9 mouse cellular contexts compared by ENCODE assay signal in genomic region chr12:76530580-76531139, GRCm38 (mm10). TPM values are rescaled to one million over a fixed set of nuclear protein-coding genes. Genes with fewer than 3 reads are reported as not detected.
DNase-seq lines count a peak whose midpoint lies in the region; ATAC-seq and TF ChIP-seq lines count a peak whose summit lies in the region.
"Had no signal": no experiment of that assay in that cellular context is flagged by ENCODE, and none has a peak within 500 bp of the region (broad histone marks: within the 10 kb centered on the region; RNA-seq: fewer than 3 reads in every experiment).

TSS of gene Plekhg3 (plus strand) at chr12:76530891.

- H3K4me1 ChIP-seq in lung, embryonic 14.5 days (ENCODE audit: insufficient read depth) = peaks cover 15% of the 10 kb centered on the region
- H3K4me1 ChIP-seq in stomach, embryonic 14.5 days (ENCODE audit: control insufficient read depth, insufficient read depth, low read length) = peaks cover 11% of the 10 kb centered on the region; the same call in 1 of the 2 replicates
- peaks cover 26% of the 10 kb centered on the region for H3K4me1 ChIP-seq in forebrain, embryonic 13.5 days

- no peak within 1 kb of the TSS for H3K9ac ChIP-seq in lung, embryonic 14.5 days
- H3K9ac ChIP-seq in stomach, embryonic 14.5 days (replicated peaks; ENCODE audit: low read depth, low read length) = no peak within 1 kb of the TSS
- H3K9ac ChIP-seq in forebrain, embryonic 13.5 days = no peak within 1 kb of the TSS

- ATAC-seq in lung, embryonic 14.5 days (ENCODE audit: insufficient read depth) = no peak
- ATAC-seq in stomach, embryonic 14.5 days (ENCODE audit: insufficient number of reproducible peaks, insufficient read depth, low FRiP score, low read depth) = no peak
- ATAC-seq in forebrain, embryonic 13.5 days = no peak
- ATAC-seq: lung, postnatal 0 days had no signal

- WGBS in lung, embryonic 14.5 days = 42% methylated on average over 6 of the region's 6 CpGs
- WGBS in stomach, embryonic 14.5 days = 38% methylated on average over 6 of the region's 6 CpGs
- 35% methylated on average over 6 of the region's 6 CpGs for WGBS in forebrain, embryonic 13.5 days

- peak within 1 kb of the TSS; percentile 86 for H3K4me2 ChIP-seq in lung, embryonic 14.5 days
- H3K4me2 ChIP-seq in stomach, embryonic 14.5 days (replicated peaks; ENCODE audit: low read depth, low read length) = 0 out of 2 replicates have a peak within 1 kb of the TSS, but pooled peaks have one; percentile 77
- no peak within 1 kb of the TSS for H3K4me2 ChIP-seq in forebrain, embryonic 13.5 days

- no peak within 1 kb of the TSS for H3K27ac ChIP-seq in lung, embryonic 14.5 days (ENCODE audit: low read depth)
- no peak within 1 kb of the TSS for H3K27ac ChIP-seq in stomach, embryonic 14.5 days (ENCODE audit: low read length)
- no peak within 1 kb of the TSS for H3K27ac ChIP-seq in forebrain, embryonic 13.5 days

- intact Hi-C loops in heart, postnatal 36 days (cut with DNase I) = loop anchor here (5.0 kb wide), 1 partner anchor 53 kb away; no protein-coding TSS in a partner anchor

- TF ChIP-seq CTCF in lung, embryonic 14.5 days (IDR thresholded peaks at IDR 0.05; ENCODE audit: low read depth) = no peak

- 0 out of 2 replicates have a peak within 1 kb of the TSS, but pooled peaks have one; percentile 73 for H3K4me3 ChIP-seq in lung, embryonic 14.5 days (ENCODE audit: low read depth, low read length)
- H3K4me3 ChIP-seq in stomach, embryonic 14.5 days (ENCODE audit: low read depth, low read length) = no peak within 1 kb of the TSS
- no peak within 1 kb of the TSS for H3K4me3 ChIP-seq in forebrain, embryonic 13.5 days

- no peaks in the 10 kb centered on the region for H3K9me3 ChIP-seq in lung, embryonic 14.5 days (ENCODE audit: low read depth, low read length)
- no peaks in the 10 kb centered on the region for H3K9me3 ChIP-seq in stomach, embryonic 14.5 days (ENCODE audit: control insufficient read depth, low read depth, low read length)
- no peaks in the 10 kb centered on the region for H3K9me3 ChIP-seq in forebrain, embryonic 13.5 days (replicated peaks)

- no peak for DNase-seq in gastrocnemius, postnatal 10 days
- no peak for DNase-seq in gastrocnemius, adult 8-10 months (ENCODE audit: low spot score in 2 of 2)
- DNase-seq in lung, embryonic 14.5 days = no peak
- DNase-seq in lung, adult 18-20 months = no peak
- DNase-seq in heart, postnatal 36 days = no peak
- no peak for DNase-seq in MN1 (ENCODE audit: low spot score)

- H3K27me3 ChIP-seq in lung, embryonic 14.5 days (ENCODE audit: insufficient read depth, low read length) = peaks cover 26% of the 10 kb centered on the region
- H3K27me3 ChIP-seq in stomach, embryonic 14.5 days (ENCODE audit: control insufficient read depth, insufficient read depth, low read length) = peaks cover 3% of the 10 kb centered on the region; the same call in 1 of the 2 replicates
- H3K27me3 ChIP-seq in forebrain, embryonic 13.5 days = peaks cover 65% of the 10 kb centered on the region

- H3K36me3 ChIP-seq in lung, embryonic 14.5 days (ENCODE audit: insufficient read depth) = no peaks in the 10 kb centered on the region
- H3K36me3 ChIP-seq in stomach, embryonic 14.5 days (ENCODE audit: control insufficient read depth, insufficient read depth, low read length) = no peaks in the 10 kb centered on the region
- H3K36me3 ChIP-seq in forebrain, embryonic 13.5 days (ENCODE audit: poor library complexity, severe bottlenecking) = no peaks in the 10 kb centered on the region

RNA-seq across cellular contexts. Expression of gene Plekhg3, which starts in this region (rescaled TPM):
- 10 to 100 TPM; 13.6 to 18.5 TPM for total RNA-seq in gastrocnemius, postnatal 10 days (2021)
- total RNA-seq in gastrocnemius, adult 8-10 months (2022) = 1 to 10 TPM; 3.6 to 5.6 (median 4.2) TPM
- 9.0 and 9.7 TPM in 2 replicates for polyA plus RNA-seq in lung, embryonic 14.5 days (2014; fragmentation: Nextera tagmentation; extraction: Ambion mirVana)
- total RNA-seq in heart, postnatal 36 days (2021) = 10 to 100 TPM; 13.2 to 15.2 TPM
- polyA plus RNA-seq in stomach, embryonic 14.5 days (2014; fragmentation: Nextera tagmentation; extraction: Ambion mirVana) = 13.8 TPM in 2 replicates
- 0.63 and 0.97 TPM in 2 replicates for polyA plus RNA-seq in forebrain, embryonic 13.5 days (2015; fragmentation: Nextera tagmentation; extraction: Ambion mirVana)
